Mouse (Mus musculus): ENCODE measurements around the gene 1700067K01Rik. TPM values are rescaled to one million over a fixed set of nuclear protein-coding genes. Genes with fewer than 3 reads are reported as not detected.
"Not testable (repeated sequence)": the region's sequence is repeated elsewhere in the genome, so short reads cannot be mapped to it uniquely, and the experiment has no call there.

1700067K01Rik gene
- polyA plus RNA-seq, 1 experiment = not detected

DNA sequence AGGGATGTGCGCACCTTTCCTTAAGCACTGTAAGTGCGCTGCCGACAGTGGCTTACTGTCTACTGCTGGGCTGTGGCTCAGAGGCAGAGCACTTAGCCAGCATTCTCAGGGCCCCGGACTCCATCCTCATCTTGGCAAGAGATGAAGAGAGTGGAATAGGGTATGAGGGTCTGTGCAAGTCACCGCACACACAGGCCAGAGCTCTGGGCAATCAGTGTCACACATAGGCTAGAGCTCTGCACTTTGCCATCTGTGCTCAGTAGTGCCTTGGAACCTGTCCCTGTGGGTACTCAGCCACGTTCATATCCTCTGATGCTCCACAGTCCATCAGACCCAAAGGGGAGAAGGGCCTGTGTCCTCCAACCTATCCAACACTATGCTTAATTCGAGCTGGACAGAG, 19.8 kb upstream of the 1700067K01Rik start:
- Histone ChIP-seq H3K4me1 (ENCODE audit: control insufficient read depth, insufficient read depth, low read length) (peaks cover 6% of the 10 kb centered on the region), H3K4me3 (ENCODE audit: insufficient read depth, low read length) (no peak overlapping the region), H3K27ac (ENCODE audit: insufficient read depth, low read length) (no peak overlapping the region)
- TF ChIP-seq CTCF (IDR thresholded peaks at IDR 0.05; ENCODE audit: borderline replicate concordance, insufficient read depth, low read length) = no peak
- no peak for TF ChIP-seq POLR2A (IDR thresholded peaks at IDR 0.05; ENCODE audit: low read depth, low read length)

DNA sequence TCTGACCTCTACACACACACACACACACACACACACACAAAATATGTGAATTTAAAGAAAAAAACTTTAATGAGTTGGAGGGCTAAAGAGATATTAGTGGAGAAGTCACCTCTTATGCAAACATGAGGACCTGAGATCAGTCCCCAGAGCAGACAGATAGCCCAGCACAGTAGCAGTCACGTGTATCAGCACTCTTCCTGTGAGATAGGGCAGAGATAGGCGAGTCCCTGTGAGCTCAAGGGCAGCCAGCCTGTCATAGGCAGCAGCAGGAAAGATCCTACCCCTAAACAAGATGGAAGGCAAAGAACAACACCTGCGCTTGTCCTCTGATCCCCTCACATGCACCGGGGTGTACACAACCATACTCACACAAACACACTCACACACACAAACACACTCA, 18.9 kb upstream of the 1700067K01Rik start:
- no peak overlapping the region for H3K4me3 ChIP-seq (ENCODE audit: insufficient read depth, low read length)
- H3K4me1 ChIP-seq (ENCODE audit: control insufficient read depth, insufficient read depth, low read length) = peaks cover 2% of the 10 kb centered on the region
- H3K27ac ChIP-seq (ENCODE audit: insufficient read depth, low read length) = no peak overlapping the region
- TF ChIP-seq POLR2A (IDR thresholded peaks at IDR 0.05; ENCODE audit: low read depth, low read length) = no peak
- no peak for TF ChIP-seq CTCF (IDR thresholded peaks at IDR 0.05; ENCODE audit: borderline replicate concordance, insufficient read depth, low read length)

- H3K27ac ChIP-seq (ENCODE audit: insufficient read depth, low read length); H3K4me3 ChIP-seq (ENCODE audit: insufficient read depth, low read length); H3K4me1 ChIP-seq (ENCODE audit: control insufficient read depth, insufficient read depth, low read length): not testable (repeated sequence)
Measured at GRCm38 (mm10) chr8:83983222-83983621, 18.1 kb upstream of the 1700067K01Rik start.

DNA sequence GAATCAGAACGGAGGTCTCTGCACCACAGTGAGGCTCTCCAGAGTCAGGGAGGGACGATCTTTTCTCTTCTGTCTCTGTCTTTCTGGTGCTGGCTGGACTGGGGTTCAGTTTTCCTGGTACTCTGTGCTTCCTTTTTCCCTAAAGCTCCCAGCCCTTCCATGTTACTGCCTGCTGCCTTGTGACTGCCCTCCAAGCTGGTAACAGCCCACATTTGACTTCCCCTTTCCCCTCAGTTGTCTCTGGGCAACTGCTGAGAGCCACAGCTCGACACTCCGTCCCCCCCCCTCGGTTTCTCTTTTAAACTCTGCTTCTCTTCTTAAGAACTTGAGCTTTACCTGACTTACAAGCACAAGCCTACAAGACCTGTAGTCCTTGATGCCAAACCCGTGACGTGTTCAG, 12.1 kb upstream of the 1700067K01Rik start:
- TF ChIP-seq POLR2A (IDR thresholded peaks at IDR 0.05; ENCODE audit: low read depth, low read length) (no peak), CTCF (IDR thresholded peaks at IDR 0.05; ENCODE audit: borderline replicate concordance, insufficient read depth, low read length) (no peak)
- Histone ChIP-seq H3K4me1 (ENCODE audit: control insufficient read depth, insufficient read depth, low read length) (no peaks in the 10 kb centered on the region), H3K27ac (ENCODE audit: insufficient read depth, low read length) (no peak overlapping the region), H3K4me3 (ENCODE audit: insufficient read depth, low read length) (no peak overlapping the region)

DNA sequence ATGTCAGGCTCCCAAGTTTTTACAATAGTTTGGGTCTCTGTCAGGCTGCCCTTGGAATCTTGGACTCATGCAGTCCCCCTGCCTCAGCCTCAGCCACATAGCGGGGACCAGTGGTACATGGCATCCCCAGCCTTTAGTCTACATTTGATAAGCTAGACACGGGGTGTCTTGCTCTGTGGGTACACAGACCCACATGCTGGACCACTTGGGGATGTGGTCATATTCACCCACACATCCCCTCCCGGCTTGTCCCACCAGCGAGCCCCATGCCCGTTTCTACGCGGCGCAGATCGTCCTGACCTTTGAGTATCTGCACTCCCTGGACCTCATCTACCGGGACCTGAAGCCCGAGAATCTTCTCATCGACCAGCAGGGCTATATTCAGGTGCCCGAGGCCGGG, 11.1 kb upstream of the 1700067K01Rik start:
- H3K4me1 ChIP-seq (ENCODE audit: control insufficient read depth, insufficient read depth, low read length) = no peaks in the 10 kb centered on the region
- TF ChIP-seq CTCF (IDR thresholded peaks at IDR 0.05; ENCODE audit: borderline replicate concordance, insufficient read depth, low read length) (no peak), POLR2A (IDR thresholded peaks at IDR 0.05; ENCODE audit: low read depth, low read length) (no peak)
- H3K27ac ChIP-seq (ENCODE audit: insufficient read depth, low read length) = no peak overlapping the region
- no peak overlapping the region for H3K4me3 ChIP-seq (ENCODE audit: insufficient read depth, low read length)

DNA sequence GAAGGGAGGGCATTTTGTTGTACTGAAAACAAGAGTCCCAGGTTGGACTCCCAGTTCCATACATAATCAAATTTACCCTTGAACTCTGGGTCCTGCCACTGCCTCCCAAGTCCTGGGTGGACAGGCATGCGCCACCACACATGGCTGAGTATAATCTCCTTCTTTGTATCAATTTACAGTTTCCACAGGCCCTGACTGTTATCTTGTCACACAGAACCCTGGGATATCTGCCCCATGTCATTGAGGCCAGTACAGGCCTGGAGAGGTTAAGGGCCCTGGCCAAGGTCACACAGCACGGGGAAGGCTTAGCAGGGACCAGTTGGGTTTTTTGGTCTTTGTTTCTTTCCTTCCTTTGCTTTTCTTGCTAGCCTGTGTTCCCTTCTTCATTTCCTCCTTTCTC, 8.8 kb upstream of the 1700067K01Rik start:
- TF ChIP-seq CTCF (IDR thresholded peaks at IDR 0.05; ENCODE audit: borderline replicate concordance, insufficient read depth, low read length) = no peak
- no peak for TF ChIP-seq POLR2A (IDR thresholded peaks at IDR 0.05; ENCODE audit: low read depth, low read length)
- Histone ChIP-seq H3K4me3 (ENCODE audit: insufficient read depth, low read length) (no peak overlapping the region), H3K4me1 (ENCODE audit: control insufficient read depth, insufficient read depth, low read length) (no peaks in the 10 kb centered on the region), H3K27ac (ENCODE audit: insufficient read depth, low read length) (no peak overlapping the region)

GRCm38 (mm10) chr8:83994030-83994429, 7.3 kb upstream of the 1700067K01Rik start:
- H3K4me1 ChIP-seq (ENCODE audit: control insufficient read depth, insufficient read depth, low read length) = no peaks in the 10 kb centered on the region
- H3K4me3 ChIP-seq (ENCODE audit: insufficient read depth, low read length) = no peak overlapping the region
- TF ChIP-seq CTCF (IDR thresholded peaks at IDR 0.05; ENCODE audit: borderline replicate concordance, insufficient read depth, low read length) (no peak), POLR2A (IDR thresholded peaks at IDR 0.05; ENCODE audit: low read depth, low read length) (no peak)
- no peak overlapping the region for H3K27ac ChIP-seq (ENCODE audit: insufficient read depth, low read length)

- TF ChIP-seq CTCF (IDR thresholded peaks at IDR 0.05; ENCODE audit: borderline replicate concordance, insufficient read depth, low read length) = no peak
- H3K4me3 ChIP-seq (ENCODE audit: insufficient read depth, low read length) = peak overlapping the region; percentile 68; the same call in 1 of the 2 replicates
- peaks cover 3% of the 10 kb centered on the region; the same call in 1 of the 2 replicates for H3K4me1 ChIP-seq (ENCODE audit: control insufficient read depth, insufficient read depth, low read length)
- no peak overlapping the region for H3K27ac ChIP-seq (ENCODE audit: insufficient read depth, low read length)
Measured at GRCm38 (mm10) chr8:83995973-83996372, 5.3 kb upstream of the 1700067K01Rik start.

- Histone ChIP-seq H3K27ac (ENCODE audit: insufficient read depth, low read length) (peak overlapping the region; percentile 95), H3K4me1 (ENCODE audit: control insufficient read depth, insufficient read depth, low read length) (peaks cover 3% of the 10 kb centered on the region; the same call in 1 of the 2 replicates), H3K4me3 (ENCODE audit: insufficient read depth, low read length) (peak overlapping the region; percentile 68)
- peak; percentile 92 for TF ChIP-seq POLR2A (IDR thresholded peaks at IDR 0.05; ENCODE audit: low read depth, low read length)
- TF ChIP-seq CTCF (IDR thresholded peaks at IDR 0.05; ENCODE audit: borderline replicate concordance, insufficient read depth, low read length) = no peak
Measured at GRCm38 (mm10) chr8:83996567-83997505, 4.5 kb upstream of the 1700067K01Rik start.

DNA sequence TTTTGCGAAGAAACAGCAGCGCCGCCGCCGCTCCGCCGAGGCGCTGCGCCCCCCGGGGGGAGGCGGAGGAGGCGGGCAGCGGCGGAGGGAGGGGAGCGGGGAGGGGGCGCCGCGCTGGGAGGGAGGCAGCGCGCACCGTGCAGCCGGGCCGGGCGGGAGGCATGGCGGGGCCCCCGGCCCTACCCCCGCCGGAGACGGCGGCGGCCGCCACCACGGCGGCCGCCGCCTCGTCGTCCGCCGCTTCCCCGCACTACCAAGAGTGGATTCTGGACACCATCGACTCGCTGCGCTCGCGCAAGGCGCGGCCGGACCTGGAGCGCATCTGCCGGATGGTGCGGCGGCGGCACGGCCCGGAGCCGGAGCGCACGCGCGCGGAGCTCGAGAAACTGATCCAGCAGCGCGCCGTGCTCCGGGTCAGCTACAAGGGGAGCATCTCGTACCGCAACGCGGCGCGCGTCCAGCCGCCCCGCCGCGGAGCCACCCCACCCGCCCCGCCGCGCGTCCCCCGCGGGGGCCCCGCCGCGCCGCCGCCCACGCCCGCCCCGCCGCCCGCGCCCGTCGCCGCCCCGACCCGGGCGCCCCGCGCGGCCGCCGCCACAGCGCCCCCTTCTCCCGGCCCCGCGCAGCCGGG, 3.7 kb upstream of the 1700067K01Rik start, which contains the start of gene Samd1:
Gene Samd1 (plus strand): TSS at position 162 of the 631 bp plus-strand sequence.
- Histone ChIP-seq H3K4me1 (ENCODE audit: control insufficient read depth, insufficient read depth, low read length) (peaks cover 3% of the 10 kb centered on the region; the same call in 1 of the 2 replicates), H3K4me3 (ENCODE audit: insufficient read depth, low read length) (peak within 1 kb of the TSS; percentile 81), H3K27ac (ENCODE audit: insufficient read depth, low read length) (peak within 1 kb of the TSS; percentile 95)
- TF ChIP-seq POLR2A (IDR thresholded peaks at IDR 0.05; ENCODE audit: low read depth, low read length) (no peak), CTCF (IDR thresholded peaks at IDR 0.05; ENCODE audit: borderline replicate concordance, insufficient read depth, low read length) (no peak)
